Mouse (Mus musculus): ENCODE measurements at regions not wholly inside any gene's neighbourhood (a gene's known extent, or its start where the extent isn't known, plus 50 kb on each side); places are given as distances from the start of the nearest gene placed in this dataset.
"Not testable (repeated sequence)": the region's sequence is repeated elsewhere in the genome, so short reads cannot be mapped to it uniquely, and the experiment has no call there.

GRCm38 (mm10) chr12:114775414-114775813 is 1231.7 kb downstream of the Adam6a start:
- not testable (repeated sequence) for TF ChIP-seq CTCF (IDR thresholded peaks at IDR 0.05 in 2 of 3, conservative IDR thresholded peaks at IDR 0.05 in 1 of 3; ENCODE audit: control insufficient read depth in 1 of 3, insufficient read depth in 1 of 3, low read depth in 2 of 3, low read length in 3 of 3, poor library complexity in 1 of 3, severe bottlenecking in 1 of 3); EP300 (IDR thresholded peaks at IDR 0.05; ENCODE audit: low read depth in 1 of 2, low read length in 2 of 2); POLR2A (IDR thresholded peaks at IDR 0.05; ENCODE audit: control insufficient read depth in 1 of 2, insufficient read depth in 1 of 2, low read depth in 1 of 2, low read length in 2 of 2, poor library complexity in 1 of 2); ELF1 (IDR thresholded peaks at IDR 0.05; ENCODE audit: low read depth, low read length); CHD2 (IDR thresholded peaks at IDR 0.05; ENCODE audit: low read length); ZKSCAN1 (IDR thresholded peaks at IDR 0.05; ENCODE audit: low read depth, low read length); UBTF (IDR thresholded peaks at IDR 0.05; ENCODE audit: borderline replicate concordance, insufficient read depth, low read depth, low read length); SIN3A (IDR thresholded peaks at IDR 0.05; ENCODE audit: low read length); MAZ (IDR thresholded peaks at IDR 0.05; ENCODE audit: low read depth, low read length); TAL1 (IDR thresholded peaks at IDR 0.05; ENCODE audit: low read length)
